Mouse (Mus musculus) left cerebral cortex, postnatal 14 days (tissue): ENCODE measurements around the gene Olfr223. TPM values are rescaled to one million over a fixed set of nuclear protein-coding genes. Genes with fewer than 3 reads are reported as not detected.
"Not testable (repeated sequence)": the region's sequence is repeated elsewhere in the genome, so short reads cannot be mapped to it uniquely, and the experiment has no call there.

Source experiments
- DNase-seq, 2 experiments: peaks; one replicate each; pipeline ENCODE4 v3.0.0; 2021 to 2022; ENCODE audit warnings: low spot score in 2 of 2, mixed read lengths in 1 of 2
- intact Hi-C: fragments of 180-260 bp; cut with DNase I; formaldehyde crosslinking; loops from one replicate; pipeline ENCODE4 v1.15.1; 2025
- long read RNA-seq, 2 experiments: library from polyadenylated mRNA; stranded (forward); transcript quantifications; one replicate each; pipeline ENCODE4 v2.0.0; 2021
- total RNA-seq, 2 experiments: library from RNA; stranded (reverse); gene quantifications; 2 replicates each; pipeline ENCODE4 v1.2.3; 2021

Gene Olfr223
- not detected for total RNA-seq
- long read RNA-seq, experiment 1, result 0 reads
- long read RNA-seq, experiment 2, result 0 reads

DNA sequence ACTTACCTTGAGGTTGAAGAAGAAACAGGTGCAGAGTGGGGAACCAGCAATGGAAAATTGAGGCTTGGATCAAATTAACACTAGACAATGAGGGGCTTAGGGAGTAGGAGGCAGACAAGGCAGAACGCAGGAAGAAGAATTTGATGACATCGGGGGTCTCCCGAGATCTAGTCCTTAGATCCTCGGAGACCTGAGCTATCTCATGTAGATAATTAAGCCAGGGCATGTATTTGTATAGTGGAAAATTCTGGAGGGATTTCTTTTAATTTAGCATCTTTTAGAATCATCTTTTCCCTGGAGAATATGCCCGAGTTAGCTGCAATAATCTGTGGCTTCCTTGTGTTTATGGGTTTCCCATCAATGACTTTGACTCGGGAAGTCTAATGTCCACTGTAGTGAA lies at the start of gene Olfr223:
Gene Olfr223 (minus strand): TSS at position 101 of the 400 bp plus-strand sequence.
- no peak for DNase-seq
- intact Hi-C loops, result no loop called here

DNA sequence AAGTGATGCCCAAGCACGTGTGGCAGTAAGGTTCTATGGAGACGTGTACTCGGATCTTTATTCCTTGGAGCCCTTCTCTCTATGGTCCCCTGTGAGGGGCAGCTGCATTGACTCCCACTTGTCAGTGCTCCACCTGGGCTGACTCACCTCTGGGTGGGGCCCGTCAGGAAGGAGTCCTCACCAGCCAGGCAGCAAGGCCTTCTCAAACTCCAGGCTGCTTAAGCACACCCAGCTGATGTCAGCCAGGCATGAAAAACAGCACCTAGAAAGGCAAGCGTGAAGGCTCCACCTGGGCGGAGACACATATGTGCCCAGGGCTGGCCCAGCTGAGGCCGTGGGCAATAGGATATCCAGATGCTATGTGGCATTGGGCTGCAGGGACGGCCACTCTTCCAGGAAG lies 49.3 kb upstream of the Olfr223 start:
- intact Hi-C loops, result no loop called here
- no peak for DNase-seq

DNA sequence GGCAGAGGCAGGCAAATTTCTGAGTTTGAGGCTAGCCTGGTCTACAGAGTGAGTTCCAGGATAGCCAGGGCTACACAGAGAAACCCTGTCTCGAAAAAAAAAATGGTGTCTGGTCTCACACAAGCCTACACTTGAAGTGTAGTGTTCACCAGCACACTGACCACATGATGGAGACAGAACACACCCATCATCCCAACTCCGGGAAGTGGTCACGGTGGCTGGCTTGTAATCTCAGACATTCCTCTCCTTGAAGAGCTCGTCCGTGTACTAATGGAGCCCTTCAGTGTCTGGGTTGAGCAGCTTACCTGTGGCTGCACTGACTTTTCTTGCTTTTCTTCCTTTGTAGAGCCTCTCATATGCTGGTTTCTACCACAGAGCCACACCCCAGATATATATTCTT lies 48.1 kb upstream of the Olfr223 start:
- no peak for DNase-seq
- intact Hi-C loops, result no loop called here

DNA sequence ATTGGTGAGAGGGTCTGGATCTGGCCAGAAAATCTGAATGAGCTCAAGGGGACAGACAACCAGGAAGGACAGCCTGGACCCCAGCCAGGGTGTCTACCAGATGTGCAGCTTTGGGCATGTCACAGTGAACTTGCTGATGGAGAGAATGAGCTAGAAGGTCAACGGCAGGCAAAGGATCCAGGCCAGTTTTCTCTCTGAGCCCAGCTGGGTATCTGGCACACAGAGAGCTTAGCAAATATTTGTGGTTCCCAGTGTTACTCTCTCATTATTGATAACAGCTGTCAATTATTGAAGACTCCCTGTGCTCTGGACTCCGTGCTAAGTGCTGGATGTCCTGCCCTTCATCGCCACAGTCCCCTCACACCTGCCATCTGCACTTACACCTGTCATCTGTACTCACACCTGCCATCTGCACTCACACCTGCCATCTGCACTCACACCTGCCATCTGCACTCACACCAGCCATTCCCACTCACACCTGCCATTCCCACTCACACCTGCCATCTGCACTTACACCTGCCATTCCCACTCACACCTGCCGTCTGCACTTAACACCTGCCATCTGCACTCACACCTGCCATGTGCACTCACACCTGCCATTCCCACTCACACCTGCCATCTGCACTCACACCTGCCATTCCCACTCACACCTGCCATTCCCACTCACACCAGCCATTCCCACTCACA lies 47.0 kb upstream of the Olfr223 start:
- intact Hi-C loops, result no loop called here
- DNase-seq, result no peak

DNA sequence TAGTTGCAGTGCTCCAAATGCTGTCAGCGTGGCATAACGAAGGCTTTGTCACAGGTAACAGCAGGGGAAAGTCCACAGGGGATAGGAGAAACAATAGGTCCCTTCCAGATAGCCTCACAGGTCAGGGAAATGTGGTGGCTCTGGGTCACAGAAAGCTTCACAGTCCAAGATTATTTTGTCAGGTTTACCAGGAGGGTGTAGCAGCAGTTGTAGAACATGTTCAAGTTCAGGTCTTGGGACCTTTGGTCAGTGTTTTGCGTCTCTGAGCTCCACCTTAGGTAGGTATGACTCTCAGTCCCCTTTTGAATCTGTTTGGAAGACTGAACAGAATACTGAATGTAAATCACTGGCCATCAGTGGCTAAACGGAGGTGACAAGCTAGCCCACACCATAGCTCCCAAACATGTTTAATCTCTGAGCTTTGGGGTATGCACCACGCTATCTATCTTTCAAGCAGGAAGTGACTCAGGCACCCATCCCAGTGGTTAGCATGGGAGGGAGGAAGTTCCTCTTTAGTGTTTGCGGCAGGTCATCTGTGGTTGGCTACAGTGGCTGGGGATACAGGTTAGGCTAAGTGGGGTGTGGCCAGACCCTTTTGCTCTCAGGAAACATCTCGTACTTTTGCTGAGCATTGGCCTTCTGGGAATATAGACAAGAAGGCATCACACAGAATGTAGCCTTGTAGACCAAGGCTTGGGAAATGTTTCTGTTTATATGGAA lies 43.8 kb upstream of the Olfr223 start:
- intact Hi-C loops, result no loop called here
- DNase-seq, result no peak

DNA sequence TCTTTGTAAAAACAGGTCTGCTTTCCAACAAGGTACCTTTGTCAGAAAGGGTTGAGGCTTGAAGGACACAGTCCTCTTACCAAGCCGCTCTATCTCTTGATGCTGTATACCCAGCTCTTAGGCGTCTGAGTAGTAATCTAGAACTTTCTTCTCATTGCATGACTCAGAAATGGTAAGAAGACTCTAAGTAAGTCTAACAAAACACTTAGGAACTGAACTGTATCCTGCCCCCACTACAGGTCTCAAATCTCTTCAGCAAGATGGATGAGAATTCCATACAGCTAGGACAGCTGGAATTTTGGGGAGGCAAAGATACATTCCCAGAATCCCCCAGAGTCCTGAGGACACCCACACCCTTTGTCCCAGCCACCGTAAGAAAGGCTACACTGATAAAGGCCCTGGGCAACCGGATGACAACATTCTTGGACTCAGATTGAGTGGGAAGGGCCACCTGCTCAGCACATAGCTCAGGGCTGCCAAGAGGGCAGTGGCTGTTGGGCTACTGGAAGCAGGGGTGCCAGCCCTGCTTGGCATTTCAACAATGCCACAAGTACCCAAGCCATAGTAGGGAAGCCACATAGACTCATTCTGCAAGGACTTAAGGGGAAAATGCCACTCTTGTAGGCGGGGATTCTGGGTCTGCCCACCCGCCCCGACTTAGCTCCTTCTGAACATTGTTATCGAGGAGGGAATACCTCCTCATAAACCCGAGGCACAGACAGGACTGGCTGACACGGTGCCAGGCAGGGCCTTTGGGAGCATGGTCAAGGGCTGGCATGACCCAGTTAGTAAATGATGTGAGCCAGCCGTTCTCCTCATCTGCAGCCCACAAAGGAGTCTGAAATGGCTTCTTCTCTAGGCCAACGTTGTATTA lies 43.0 kb upstream of the Olfr223 start:
- DNase-seq, result no peak
- intact Hi-C loops, result no loop called here

DNA sequence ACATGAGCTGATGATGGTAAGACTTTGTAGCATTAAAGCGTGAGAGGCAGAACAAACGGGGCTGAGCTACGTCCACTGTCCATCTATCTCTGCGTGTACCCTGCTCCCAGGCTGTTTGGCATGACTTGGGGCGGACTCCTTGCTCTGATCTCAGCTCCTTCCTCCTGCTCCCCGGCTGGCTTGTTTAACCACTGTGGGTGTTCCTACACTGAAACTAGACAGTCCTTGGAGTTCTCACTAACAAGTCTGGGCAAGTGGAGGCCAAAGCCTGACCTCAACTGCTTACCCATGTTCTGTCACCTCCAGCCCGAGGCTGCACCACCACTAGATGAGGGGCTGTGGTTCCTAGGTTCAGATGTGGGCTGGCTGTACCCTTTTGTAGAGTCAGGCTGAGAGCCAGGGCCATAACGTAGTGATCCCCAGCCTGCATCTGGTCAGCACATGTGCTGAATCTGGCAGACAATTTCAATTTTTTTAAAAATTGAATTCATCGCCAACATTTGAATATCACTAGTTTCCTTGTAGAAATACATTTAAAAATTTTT lies 42.2 kb upstream of the Olfr223 start:
- no peak for DNase-seq
- intact Hi-C loops, result no loop called here

DNA sequence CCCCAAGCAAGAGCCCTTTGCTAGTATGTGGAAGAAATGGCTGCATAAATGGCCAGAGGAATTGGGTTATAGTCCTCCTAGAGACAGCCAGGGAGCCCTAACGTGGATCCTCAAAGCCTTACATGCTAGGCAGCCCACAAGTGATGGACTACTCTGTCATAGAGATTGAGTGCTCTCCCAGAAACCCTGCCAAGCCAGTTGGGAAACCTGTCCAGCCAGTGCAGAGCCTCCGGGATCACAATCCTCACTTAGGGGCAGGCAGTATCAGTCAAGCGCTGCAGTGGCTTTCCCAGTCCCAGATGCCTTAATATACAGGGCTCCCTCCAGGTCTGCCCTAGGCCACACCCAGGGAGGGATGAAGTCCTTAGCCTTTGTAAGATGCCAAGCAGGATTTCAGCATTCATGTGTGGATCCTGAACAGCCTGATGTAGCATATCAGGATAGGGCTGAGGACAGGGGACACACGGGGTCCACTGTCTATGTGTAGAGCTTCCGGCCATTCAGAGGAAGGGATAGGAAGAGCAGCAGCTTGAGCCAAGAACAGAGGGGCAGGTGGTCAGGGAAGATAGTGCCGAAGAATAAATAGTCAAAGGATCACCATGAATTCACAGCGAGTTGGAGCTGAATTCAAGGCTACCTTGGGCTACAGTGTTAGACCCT lies 41.0 kb upstream of the Olfr223 start:
- intact Hi-C loops, result no loop called here
- DNase-seq, result no peak

DNA sequence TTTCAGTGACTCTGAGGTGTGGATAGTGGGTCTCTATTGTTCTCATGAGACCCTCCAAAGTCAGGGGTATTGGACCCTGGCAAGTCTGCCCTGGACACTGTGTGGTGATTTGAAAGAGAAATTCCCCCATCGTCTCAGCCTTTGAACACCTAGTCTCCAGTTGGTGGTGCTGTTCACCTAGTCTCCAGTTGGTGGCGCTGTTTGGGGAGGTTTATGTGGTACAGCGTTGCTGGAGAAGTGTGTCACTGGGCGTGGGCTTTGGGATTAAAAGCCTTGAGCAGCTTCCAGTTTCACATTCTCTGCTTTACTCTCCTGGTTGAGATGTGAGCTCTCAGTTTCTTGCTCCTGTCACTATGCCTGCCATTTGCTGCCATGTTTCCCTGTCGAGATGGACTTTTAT lies 39.9 kb upstream of the Olfr223 start:
- intact Hi-C loops, result no loop called here
- DNase-seq, result peak; percentile 45 to 67

DNA sequence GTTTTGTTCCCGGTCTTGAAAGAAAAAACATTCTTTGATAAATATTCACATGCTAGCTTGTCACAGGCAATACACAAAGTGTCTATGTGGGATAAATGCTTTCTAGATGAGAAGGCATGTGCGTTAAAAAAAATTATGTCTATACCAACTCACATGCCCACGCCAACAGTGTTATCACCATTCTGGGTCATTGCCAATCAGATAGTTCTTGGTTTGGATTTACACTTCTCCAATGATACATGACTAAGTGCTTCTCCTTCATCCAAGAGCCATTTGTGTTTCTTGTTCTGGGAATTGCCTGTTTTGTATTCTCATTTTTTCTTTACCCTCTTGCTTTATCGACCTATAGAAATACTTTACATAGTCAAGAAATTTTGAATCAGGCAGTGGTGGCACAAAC lies 38.9 kb upstream of the Olfr223 start:
- DNase-seq, result no peak
- intact Hi-C loops, result no loop called here

DNA sequence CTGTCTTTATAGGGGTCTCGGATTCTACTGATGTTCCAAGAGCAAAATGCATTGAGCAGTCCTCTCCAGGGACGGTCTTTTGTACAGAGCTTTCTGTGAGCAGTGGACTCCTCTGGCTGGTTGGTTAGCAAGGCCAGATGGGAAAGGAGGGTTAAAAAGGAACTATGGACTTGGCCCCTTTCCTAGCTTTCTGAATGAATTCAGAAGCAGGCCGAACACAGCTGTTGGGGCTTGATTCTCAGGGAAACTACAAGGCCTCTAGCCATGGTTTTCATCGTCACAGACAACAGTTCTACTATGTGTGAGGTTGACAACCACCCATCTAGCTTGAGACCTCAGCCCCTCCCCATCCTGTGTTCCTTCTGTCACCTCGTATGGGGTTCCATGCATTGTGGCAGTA lies 36.8 kb upstream of the Olfr223 start:
- peak in 1 of 2 experiments; percentile 14 for DNase-seq
- intact Hi-C loops, result loop anchor here (5.0 kb wide), 1 partner anchor 117 kb away; no protein-coding TSS in a partner anchor

DNA sequence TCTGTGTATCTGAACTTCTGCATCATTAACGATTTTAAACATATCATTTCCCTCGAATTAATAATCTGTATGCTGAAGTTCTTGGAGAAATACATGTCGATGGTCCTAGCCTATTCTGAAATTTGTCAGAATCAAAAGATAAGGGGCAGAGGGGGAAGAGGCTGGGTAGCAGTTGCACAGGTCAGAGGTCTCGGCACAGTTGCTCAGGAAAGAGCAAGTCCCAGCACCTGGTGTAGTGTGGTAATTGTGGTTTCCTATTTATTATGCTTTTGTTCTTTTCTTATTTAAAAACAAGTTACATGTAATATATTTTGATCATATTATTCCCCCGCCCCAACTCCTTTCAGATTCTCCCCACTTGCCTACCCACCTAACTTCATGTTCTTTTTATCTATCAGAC lies 35.1 kb upstream of the Olfr223 start:
- DNase-seq, result no peak
- intact Hi-C loops, result loop anchor here (5.0 kb wide), 1 partner anchor 119 kb away; no protein-coding TSS in a partner anchor

DNA sequence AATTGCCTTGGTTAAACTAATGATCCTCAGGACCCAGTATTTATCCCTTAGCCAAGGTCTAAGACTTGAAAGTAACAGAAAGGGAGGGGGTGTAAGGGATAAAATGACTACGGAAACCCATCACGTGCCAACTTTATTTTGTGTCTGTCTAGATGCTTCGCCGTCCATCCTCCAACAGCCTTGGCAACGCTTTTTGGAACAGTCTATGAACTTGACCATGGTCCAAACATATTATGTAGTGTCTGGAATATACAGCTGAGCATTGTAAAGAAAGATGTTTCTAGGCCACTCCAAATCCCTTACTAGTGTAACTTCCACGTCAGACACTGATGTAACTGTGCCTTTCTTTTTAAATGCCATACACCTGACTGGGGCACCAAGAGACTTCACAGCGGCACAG lies 33.1 kb upstream of the Olfr223 start:
- intact Hi-C loops, result loop anchor here (5.0 kb wide), 1 partner anchor 121 kb away; no protein-coding TSS in a partner anchor
- DNase-seq, result no peak

DNA sequence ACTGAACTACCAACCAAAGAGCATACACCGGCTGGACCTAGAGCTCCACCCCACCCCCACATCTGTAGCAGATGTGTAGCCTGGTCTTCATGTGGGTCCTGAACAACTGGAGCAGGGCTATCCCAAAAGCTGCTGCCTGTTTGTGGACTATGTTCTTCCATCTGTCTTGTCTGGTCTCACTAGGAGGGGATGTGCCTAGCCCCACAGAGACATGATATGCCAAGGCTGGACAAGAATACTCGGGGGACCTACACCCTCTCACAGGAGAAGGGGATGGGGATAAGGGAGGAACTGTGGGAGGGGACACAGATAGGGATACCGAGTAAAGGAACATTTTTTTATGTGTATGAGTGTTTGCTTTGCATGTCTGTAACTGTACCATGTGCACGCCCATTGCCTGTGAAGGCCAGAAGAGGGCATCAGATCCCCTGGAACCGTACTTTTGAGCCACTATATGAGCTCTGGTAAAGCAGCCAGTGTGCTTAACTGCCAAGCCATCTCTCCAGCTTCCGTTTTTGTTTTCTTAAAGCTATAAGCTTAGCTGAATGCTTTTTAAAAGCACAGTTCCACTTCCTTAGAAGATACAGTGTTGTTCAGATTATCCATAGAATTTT lies 31.0 kb upstream of the Olfr223 start:
- intact Hi-C loops, result no loop called here
- DNase-seq, result peak; percentile 76 to 78

DNA sequence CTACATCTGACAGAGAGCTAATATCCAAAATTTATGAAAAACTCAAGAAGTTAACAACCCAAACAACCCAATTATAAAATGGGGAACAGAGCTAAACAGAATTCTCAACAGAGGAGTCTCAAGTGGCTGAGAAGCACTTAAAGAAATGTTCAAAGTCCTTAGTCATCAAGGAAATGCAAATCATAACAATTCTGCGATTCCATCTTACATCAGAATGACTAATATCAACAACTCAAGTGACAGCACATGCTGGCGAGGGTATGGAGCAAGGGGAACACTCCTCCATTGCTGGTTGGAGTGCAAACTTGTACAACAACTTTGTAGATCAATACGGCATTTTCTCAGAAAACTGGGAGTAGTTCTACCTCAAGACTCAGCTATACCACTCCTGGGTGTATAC lies 29.1 kb upstream of the Olfr223 start:
- intact Hi-C loops, result no loop called here
- no peak for DNase-seq

DNA sequence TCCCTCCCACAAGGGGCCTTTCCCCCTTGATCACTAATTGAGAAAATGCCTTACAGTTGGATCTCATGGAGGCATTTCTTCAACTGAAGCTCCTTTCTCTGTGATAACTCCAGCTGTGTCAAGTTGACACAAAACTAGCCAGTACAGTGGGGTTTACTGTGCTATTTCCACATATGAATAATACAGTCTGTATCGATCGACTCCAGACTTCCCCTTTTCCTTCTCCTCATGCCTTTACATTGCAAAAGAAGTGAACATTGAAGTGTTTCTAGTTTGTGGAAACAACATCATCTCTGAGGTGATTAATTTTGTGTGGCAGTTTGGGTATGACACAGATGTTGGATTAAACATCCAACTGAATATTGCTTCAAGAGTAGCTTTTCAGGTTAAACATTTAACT lies 23.9 kb upstream of the Olfr223 start:
- DNase-seq, intact Hi-C loops: not testable (repeated sequence)

DNA sequence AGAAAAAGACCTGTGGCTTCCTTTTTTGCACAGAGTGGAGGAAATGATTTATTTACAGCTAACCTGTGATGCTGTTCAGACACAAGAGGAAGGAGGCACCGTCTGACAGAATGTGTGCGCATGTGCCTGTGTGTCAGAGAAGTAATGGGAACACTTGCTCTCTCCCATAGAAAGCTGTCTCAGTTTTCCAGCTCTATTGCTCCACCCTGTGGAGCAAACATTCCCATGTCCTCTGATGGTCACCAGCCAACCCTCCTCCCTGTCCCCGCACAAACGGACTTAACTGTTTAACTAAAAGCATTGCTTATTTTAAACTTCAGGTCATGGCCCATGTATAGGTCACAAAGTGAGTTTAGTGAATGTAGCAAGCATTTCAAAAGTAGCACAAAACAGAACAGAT lies 21.0 kb upstream of the Olfr223 start:
- peak; percentile 52 to 68 for DNase-seq
- intact Hi-C loops, result loop anchor here (1.0 kb wide), 1 partner anchor 89 kb away; no protein-coding TSS in a partner anchor

DNA sequence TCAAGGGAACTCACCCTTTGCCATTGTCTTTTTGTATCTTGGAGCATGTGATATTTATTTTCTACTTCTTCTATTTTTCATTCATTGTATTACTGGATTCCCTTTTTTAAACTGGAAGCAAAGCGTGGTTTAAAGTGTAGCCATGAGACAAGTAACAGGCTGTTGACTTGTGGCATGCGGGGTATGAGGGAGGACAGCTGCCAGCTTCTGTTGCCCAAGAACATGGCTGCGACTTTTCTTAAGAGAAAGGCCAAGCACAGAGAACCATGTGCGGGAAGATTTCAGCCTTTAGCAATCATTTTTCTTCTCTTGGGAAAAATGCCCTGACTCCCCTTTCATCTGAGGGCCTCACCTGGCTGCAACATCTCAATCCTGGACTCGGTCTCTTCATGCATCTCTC lies 18.6 kb upstream of the Olfr223 start:
- DNase-seq, result no peak
- intact Hi-C loops, result no loop called here

DNA sequence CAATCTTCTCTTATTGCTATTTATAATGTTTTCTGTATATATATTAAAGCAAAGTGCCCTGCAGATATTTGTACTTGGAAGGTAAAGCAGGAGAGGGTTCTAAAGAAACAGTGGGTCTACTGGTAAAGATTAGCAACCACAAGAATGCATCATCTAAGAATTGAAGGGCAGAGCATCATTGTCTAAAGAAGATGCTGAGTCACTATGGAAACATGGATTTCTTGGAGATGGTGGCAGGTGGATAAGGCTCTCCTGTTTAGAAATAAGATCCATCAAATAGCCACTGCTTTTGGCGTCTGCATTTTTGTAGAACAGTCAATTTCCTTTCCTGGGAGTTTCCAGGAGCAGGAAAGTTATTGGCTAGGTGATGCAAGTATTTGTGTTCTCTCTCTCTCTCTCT lies 9.2 kb upstream of the Olfr223 start:
- intact Hi-C loops, result no loop called here
- no peak for DNase-seq
